Mouse (Mus musculus) testis, adult 2 months (tissue): Measurements from ENCODE around the gene Hoxd8. TPM values are rescaled to one million over a fixed set of nuclear protein-coding genes. Genes with fewer than 3 reads are reported as not detected.

Experiments used
- H3K27ac ChIP-seq: fragments of 200-500 bp; 2 replicates; pipeline ENCODE4 v1.5.1; 2012; ENCODE audit warnings: low read depth, low read length; ENCODE audit not compliant: control insufficient read depth, insufficient read depth
- H3K27me3 ChIP-seq: fragments of 200-500 bp; 2 replicates; pipeline ENCODE4 v1.6.1; 2012; ENCODE audit warnings: mild to moderate bottlenecking, low read length, moderate library complexity; ENCODE audit not compliant: control insufficient read depth, insufficient read depth
- H3K36me3 ChIP-seq: fragments of 200-500 bp; 2 replicates; pipeline ENCODE4 v1.6.1; 2012; ENCODE audit warnings: mild to moderate bottlenecking, low read length; ENCODE audit not compliant: control insufficient read depth, insufficient read depth
- H3K4me1 ChIP-seq: fragments of 200-500 bp; 2 replicates; pipeline ENCODE4 v1.6.1; 2012; ENCODE audit warnings: low read length; ENCODE audit not compliant: control insufficient read depth, insufficient read depth
- H3K4me3 ChIP-seq: fragments of 200-500 bp; 2 replicates; pipeline ENCODE4 v1.5.1; 2012; ENCODE audit warnings: low read depth, mild to moderate bottlenecking, low read length, moderate library complexity, mixed read lengths; ENCODE audit not compliant: control insufficient read depth
- CTCF ChIP-seq: fragments of 200-500 bp; IDR thresholded peaks from 2 replicates; pipeline ENCODE4 v1.5.1; 2012; ENCODE audit warnings: low read depth, mild to moderate bottlenecking, inconsistent platforms, low read length, moderate library complexity; ENCODE audit not compliant: control insufficient read depth, insufficient read depth, insufficient replicate concordance
- POLR2A ChIP-seq: fragments of 200-500 bp; IDR thresholded peaks from 2 replicates; pipeline ENCODE4 v1.6.1; 2012; ENCODE audit warnings: low read depth, mild to moderate bottlenecking, inconsistent platforms, low read length, moderate library complexity; ENCODE audit not compliant: control insufficient read depth
- polyA plus RNA-seq: library from polyadenylated mRNA; depleted of rRNA; stranded (reverse); fragments of >200 nt; gene quantifications from 2 replicates; pipeline ENCODE4 v1.2.3, GENCODE M21; 2012

Hoxd8 gene
- polyA plus RNA-seq, 1 experiment: 23.6 TPM

DNA sequence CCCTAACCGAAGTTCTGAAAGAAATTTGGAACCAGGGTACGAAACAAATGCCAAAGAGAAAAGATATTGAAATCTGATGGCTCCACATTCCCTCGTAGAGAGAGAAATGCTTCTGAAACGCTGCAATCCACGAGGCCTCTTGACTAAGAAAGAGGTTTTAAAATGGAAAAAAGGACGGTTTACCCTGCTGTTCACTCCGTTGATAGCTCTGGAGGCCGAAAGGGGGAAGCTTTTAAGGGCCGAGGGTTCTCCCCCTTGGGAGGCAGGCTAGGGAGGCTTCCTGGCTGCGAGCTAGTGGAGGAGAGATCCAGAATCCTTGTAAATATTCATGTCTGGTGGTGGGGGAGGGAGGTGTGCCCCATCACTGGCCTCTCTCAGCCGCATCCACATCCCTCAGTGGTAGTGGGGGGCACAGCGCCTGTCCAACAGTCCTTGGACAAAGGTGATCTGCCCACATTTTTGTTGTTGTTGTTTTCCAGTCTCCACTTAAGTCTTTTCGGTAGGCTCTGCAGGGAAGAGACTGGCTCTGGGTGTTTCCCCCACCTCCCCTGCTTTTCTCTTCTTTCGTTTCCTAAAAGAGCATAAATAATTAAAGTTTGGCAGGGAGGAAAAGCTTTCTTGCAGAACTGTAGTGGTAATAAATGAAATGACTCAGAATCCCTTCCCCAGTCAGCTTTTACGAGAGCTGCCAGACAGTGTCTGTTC lies 25.4 kb upstream of the Hoxd8 start, which contains the start of gene Hoxd11:
Hoxd11 (plus strand) TSS at position 667 of the 705 bp plus-strand sequence.
- no peak for TF ChIP-seq POLR2A
- TF ChIP-seq CTCF: no peak
- Histone ChIP-seq H3K4me3 (no peak within 1 kb of the TSS), H3K27me3 (peaks cover 14% of the 10 kb centered on the region), H3K36me3 (no peaks in the 10 kb centered on the region), H3K27ac (no peak within 1 kb of the TSS), H3K4me1 (peaks cover 18% of the 10 kb centered on the region)

DNA sequence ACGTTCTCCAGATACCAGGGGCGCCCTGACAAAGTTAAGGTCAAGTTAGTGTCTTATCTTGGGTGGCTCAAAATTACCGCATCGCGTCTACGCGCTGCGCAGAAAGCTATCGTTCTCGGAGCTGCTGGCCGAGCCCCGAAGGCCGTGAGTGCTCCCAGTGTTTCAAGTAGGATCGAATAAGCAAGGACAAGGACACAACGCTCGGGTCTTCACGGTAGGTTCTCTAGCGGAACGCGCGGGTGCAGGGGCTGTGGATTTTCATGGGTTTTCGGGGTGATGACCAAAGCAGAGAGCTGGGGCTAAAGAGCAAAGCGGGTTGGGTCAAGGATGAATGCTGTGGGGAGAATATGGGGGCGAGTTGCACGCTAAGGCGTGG lies 24.8 kb upstream of the Hoxd8 start:
- TF ChIP-seq CTCF: no peak
- no peak for TF ChIP-seq POLR2A
- no peak overlapping the region for H3K4me3 ChIP-seq
- peaks cover 18% of the 10 kb centered on the region for H3K4me1 ChIP-seq
- no peaks in the 10 kb centered on the region for H3K36me3 ChIP-seq
- peaks cover 14% of the 10 kb centered on the region for H3K27me3 ChIP-seq
- no peak overlapping the region for H3K27ac ChIP-seq

DNA sequence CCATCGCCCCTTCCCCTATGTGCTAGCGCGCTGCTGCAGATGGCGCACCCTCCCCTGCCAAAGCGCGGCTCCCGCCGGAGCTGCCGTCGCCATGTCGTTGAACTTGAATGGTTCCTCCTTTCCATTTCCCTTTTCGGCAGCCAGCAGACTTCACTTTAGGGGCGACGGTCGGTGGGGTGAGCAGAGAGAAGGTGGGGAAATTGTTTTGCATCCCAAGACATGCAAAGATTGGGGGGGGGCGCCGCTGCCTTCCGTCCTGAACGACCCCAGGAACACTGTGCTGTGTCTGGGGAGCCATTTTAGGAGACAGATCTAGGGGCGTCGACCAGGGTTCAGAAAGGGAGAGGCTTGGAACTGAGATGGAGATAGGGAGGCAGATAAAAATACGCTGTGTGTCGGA lies 24.4 kb upstream of the Hoxd8 start:
- TF ChIP-seq POLR2A: no peak
- TF ChIP-seq CTCF: no peak
- Histone ChIP-seq H3K4me3 (no peak overlapping the region), H3K4me1 (peaks cover 18% of the 10 kb centered on the region), H3K36me3 (no peaks in the 10 kb centered on the region), H3K27ac (no peak overlapping the region), H3K27me3 (peaks cover 14% of the 10 kb centered on the region)

DNA sequence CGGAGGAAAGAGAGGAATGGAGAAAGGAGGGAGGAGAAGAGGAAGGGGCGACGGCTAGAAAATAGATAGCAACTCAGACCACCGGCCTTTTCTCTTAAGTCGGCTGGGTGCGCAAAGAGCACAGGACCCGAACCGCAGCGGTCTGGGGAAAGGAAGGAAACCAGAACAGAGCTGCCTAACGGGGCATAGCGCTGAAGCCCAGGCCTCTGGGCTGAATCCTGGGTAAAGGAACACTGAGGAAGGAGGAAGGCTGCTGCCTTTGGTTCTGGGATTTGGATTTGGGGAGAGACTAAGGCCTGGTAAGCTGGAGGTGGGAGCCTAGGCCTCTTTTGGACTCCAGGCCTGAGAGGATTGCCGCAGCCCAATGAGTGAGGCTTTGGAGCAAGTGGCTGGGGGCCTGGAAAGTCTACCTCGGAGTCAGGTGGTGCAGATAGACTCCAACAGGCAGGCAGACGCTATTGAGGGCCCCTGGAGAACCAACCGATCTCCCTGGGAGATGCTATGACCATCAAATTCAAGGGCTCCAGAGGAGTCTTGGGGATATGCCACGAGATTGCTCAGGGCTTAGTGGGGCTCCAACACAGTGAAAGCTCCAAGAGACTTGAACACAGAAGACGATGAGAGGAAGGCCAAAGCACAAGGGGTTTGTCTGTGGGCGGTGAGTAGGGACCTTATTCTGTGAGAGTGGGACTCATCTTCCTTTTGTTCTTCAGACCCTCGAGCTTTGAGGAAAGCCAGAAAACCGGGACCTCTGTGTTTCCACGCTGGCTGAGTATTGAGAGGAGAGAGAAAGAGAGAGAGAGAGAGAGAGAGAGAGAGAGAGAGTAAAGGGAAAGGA lies 23.6 kb upstream of the Hoxd8 start:
- no peak overlapping the region for H3K27ac ChIP-seq
- H3K36me3 ChIP-seq: no peaks in the 10 kb centered on the region
- H3K4me3 ChIP-seq: no peak overlapping the region
- peaks cover 13% of the 10 kb centered on the region for H3K4me1 ChIP-seq
- TF ChIP-seq CTCF (no peak), POLR2A (no peak)
- H3K27me3 ChIP-seq: peaks cover 13% of the 10 kb centered on the region

DNA sequence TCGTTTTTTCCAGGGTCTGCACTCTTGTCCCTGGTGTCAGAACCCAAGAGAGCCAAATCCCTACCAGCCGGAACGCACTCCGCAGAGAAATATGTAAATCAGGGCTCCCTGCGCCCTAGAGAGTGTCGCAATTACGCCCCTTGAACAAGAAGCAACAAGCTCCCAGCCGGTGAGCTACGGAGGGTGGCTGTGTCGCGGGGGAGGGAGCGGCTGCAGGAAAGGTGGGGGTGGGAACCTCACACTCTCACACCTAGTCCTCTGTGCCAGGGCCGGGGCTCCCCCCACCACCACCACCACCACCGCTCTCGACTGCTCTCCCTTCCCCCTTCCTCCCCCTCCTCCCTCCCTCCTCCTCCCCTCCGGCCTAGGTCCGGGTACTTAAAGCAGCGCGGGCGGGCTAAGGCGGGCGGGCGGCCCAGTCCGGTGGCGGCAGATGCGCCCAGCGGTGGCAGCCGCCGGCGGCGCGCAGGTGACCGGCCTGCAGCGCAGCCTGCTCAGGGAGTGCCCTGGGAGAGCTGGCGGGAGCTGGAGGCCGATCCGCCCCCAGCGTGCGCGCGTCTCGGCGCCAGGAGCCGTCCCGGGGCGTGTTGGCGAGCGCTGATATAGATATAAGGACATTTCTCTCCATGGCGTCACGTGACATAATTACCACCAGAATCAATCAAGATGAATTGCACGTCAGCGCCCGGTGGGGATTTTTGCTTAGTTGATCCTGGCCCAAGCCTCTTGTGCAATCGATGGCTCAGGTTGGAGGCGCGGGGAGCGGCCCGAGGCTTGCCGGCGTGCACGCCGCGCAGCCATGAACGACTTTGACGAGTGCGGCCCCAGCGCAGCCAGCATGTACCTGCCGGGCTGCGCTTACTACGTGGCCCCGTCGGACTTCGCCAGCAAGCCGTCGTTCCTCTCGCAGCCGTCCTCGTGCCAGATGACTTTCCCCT lies 22.6 kb upstream of the Hoxd8 start:
- Histone ChIP-seq H3K4me3 (peak overlapping the region; percentile 45), H3K27ac (no peak overlapping the region), H3K27me3 (peaks cover 13% of the 10 kb centered on the region), H3K36me3 (no peaks in the 10 kb centered on the region), H3K4me1 (peaks cover 14% of the 10 kb centered on the region)
- TF ChIP-seq POLR2A (no peak), CTCF (no peak)

DNA sequence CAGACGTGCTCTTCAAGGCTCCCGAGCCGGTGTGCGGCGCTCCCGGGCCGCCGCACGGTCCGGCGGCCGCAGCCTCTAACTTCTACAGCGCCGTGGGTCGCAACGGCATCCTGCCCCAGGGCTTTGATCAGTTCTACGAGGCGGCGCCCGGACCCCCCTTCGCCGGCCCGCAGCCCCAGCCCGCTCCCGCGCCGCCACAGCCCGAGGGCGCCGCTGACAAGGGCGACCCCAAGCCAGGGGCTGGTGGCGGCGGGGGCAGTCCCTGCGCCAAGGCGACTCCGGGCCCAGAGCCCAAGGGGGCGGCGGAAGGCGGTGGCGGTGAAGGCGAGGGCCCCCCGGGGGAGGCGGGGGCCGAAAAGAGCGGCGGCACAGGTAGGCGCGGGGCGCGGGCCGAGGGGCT lies 21.6 kb upstream of the Hoxd8 start:
- H3K4me1 ChIP-seq: peaks cover 15% of the 10 kb centered on the region
- no peak overlapping the region for H3K27ac ChIP-seq
- no peaks in the 10 kb centered on the region for H3K36me3 ChIP-seq
- peaks cover 13% of the 10 kb centered on the region for H3K27me3 ChIP-seq
- H3K4me3 ChIP-seq: no peak overlapping the region; the same call in 1 of the 2 replicates
- no peak for TF ChIP-seq CTCF
- no peak for TF ChIP-seq POLR2A
